Mouse (Mus musculus) liver, embryonic 14.5 days (tissue): ENCODE results near the gene Cul7.

Experiments
- CTCF ChIP-seq: IDR thresholded peaks from 2 replicates; pipeline ENCODE4 v1.5.1; 2016; ENCODE audit warnings: antibody characterized with exemption, low read depth, control low read depth
- EP300 ChIP-seq: IDR thresholded peaks from 2 replicates; pipeline ENCODE4 v1.6.1; 2016; ENCODE audit warnings: antibody characterized with exemption, low read depth

DNA sequence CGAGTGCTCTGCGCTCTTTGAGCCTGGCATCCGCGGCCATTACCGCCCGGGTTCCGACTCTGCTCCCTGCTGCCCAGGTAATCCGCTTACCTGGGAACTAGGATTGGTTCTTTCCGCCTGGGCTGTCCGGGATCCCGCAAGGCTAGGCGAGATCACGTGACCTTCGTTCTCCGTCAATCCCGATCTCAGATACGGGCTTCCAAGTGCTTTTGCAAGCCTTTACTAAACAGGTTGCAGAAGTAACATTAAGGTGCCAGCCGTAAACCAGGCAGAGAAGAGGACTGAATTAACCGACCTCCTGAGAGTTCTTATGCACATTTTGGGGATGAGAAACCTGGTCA lies 3.8 kb upstream of the Cul7 start:
- TF ChIP-seq CTCF, result no peak
- TF ChIP-seq EP300, result no peak
